Mouse (Mus musculus): ENCODE measurements at regions not wholly inside any gene's neighbourhood (a gene's known extent, or its start where the extent isn't known, plus 50 kb on each side); places are given as distances from the start of the nearest gene placed in this dataset.
A peak's percentile ranks its signal among the peaks of the same experiment; 100 is the strongest.

DNA sequence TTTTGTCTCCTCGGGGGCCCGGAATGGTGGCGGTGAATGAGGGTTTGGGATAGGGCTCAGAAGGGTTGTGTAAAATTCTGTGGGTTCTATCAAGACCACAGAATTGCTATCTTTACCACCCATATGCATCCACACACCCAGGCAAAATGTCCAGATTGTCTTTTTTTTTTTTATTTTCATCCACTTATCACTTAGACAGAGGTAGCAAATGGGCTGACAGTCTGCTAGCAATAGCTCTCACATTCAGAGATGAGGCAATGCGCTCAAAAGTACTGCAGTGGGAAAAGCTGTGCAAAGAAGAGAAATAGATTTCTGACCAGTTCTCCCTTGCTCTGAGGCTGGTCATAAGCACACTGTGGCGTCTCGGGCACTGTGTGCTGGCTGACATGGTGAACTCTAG lies 154.5 kb downstream of the Dad1 start:
- no peak overlapping the region for H3K27ac ChIP-seq (ENCODE audit: control insufficient read depth, insufficient read depth, low read depth, low read length)
- no peak overlapping the region for H3K4me3 ChIP-seq (ENCODE audit: control insufficient read depth, low read depth, low read length)
- no peaks in the 10 kb centered on the region for H3K4me1 ChIP-seq (ENCODE audit: control insufficient read depth, insufficient read depth, low read length)
- no peaks in the 10 kb centered on the region for H3K27me3 ChIP-seq (ENCODE audit: control insufficient read depth, insufficient read depth, low read length)
- H3K36me3 ChIP-seq (ENCODE audit: control insufficient read depth, insufficient read depth, low read length), result no peaks in the 10 kb centered on the region
- no peak for TF ChIP-seq CTCF (IDR thresholded peaks at IDR 0.05; ENCODE audit: control insufficient read depth, insufficient read depth, insufficient replicate concordance, low read depth, low read length)

DNA sequence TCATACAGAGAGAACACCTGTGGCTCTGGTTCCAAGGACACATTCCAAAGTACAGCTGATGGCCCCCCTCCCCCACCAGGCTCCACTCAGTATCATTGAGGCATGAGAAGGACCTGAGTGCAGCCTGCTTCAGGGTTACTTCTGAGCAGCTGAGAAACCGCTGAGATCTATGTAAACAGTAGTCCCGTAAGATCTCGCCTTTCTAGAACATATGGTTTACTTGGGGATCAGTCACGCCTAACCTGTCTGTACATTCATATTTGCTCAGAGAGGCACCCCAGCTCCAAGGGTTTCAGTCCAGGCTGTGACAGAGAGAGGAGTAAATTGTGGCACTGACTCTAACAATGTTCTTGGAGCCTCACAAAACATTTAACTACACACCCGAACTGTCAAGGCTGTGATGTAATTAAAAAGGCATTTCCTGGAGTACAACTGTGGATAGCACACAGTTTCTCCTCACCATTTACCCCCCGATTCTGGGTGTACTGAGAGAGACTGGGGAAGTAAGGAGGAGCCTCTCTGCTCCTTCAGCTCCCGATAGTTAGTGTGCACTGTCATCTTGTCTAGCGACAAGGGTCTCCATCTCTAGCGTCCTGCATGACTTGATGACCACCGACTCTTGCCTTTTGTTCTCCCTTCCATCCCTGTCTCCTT lies 155.7 kb downstream of the Dad1 start:
- Histone ChIP-seq H3K27me3 (ENCODE audit: control insufficient read depth, insufficient read depth, low read length) (no peaks in the 10 kb centered on the region), H3K4me3 (ENCODE audit: control insufficient read depth, low read depth, low read length) (no peak overlapping the region), H3K4me1 (ENCODE audit: control insufficient read depth, insufficient read depth, low read length) (no peaks in the 10 kb centered on the region), H3K36me3 (ENCODE audit: control insufficient read depth, insufficient read depth, low read length) (no peaks in the 10 kb centered on the region), H3K27ac (ENCODE audit: control insufficient read depth, insufficient read depth, low read depth, low read length) (no peak overlapping the region)
- TF ChIP-seq POLR2A (IDR thresholded peaks at IDR 0.05; ENCODE audit: control insufficient read depth, low read depth, low read length), result no peak
- TF ChIP-seq CTCF (IDR thresholded peaks at IDR 0.05; ENCODE audit: control insufficient read depth, insufficient read depth, insufficient replicate concordance, low read depth, low read length), result no peak

DNA sequence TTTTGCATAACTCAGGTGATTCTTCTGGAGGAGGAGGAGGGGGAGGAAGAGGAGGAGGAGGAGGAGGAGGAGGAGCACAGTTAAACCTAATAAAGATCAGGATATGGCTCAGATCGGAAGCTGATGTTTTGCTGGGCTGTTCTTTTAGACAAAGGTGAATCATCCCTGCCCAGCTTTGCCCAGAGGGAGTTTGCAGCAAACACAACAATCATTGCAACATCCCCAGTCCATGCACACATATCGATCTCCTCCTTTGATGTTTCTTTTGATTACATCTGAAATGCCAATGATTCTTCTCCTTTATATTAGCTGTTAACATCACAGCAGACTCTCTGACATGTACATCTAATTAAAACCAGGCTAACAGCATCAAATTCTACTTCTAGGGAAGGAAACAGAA lies 156.9 kb downstream of the Dad1 start:
- H3K4me1 ChIP-seq (ENCODE audit: control insufficient read depth, insufficient read depth, low read length), result peaks cover 2% of the 10 kb centered on the region; the same call in 1 of the 2 replicates
- H3K4me3 ChIP-seq (ENCODE audit: control insufficient read depth, low read depth, low read length), result no peak overlapping the region
- TF ChIP-seq POLR2A (IDR thresholded peaks at IDR 0.05; ENCODE audit: control insufficient read depth, low read depth, low read length) (no peak), CTCF (IDR thresholded peaks at IDR 0.05; ENCODE audit: control insufficient read depth, insufficient read depth, insufficient replicate concordance, low read depth, low read length) (no peak)
- H3K36me3 ChIP-seq (ENCODE audit: control insufficient read depth, insufficient read depth, low read length), result no peaks in the 10 kb centered on the region
- no peaks in the 10 kb centered on the region for H3K27me3 ChIP-seq (ENCODE audit: control insufficient read depth, insufficient read depth, low read length)
- H3K27ac ChIP-seq (ENCODE audit: control insufficient read depth, insufficient read depth, low read depth, low read length), result no peak overlapping the region

DNA sequence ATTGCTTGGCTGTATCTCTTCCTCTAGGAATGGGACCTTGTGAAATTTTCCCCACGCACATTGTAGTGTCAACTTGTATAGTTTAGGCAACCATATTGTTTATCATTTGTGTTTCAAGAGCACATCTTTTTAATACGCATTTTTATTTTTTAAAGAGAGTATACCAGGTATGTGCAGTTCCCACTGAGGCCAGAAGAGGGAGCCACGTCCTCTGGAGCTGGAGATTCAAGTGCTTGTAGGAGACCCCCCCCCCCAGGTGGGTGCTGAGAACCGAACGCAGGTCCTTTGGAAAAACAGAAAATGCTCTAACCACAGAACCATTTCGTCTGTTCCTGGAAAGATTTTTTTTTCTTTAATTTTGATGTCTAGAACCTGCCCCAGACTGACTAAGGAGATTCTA lies 161.5 kb downstream of the Dad1 start:
- Histone ChIP-seq H3K36me3 (ENCODE audit: control insufficient read depth, insufficient read depth, low read length) (no peaks in the 10 kb centered on the region), H3K27ac (ENCODE audit: control insufficient read depth, insufficient read depth, low read depth, low read length) (no peak overlapping the region), H3K27me3 (ENCODE audit: control insufficient read depth, insufficient read depth, low read length) (no peaks in the 10 kb centered on the region), H3K4me3 (ENCODE audit: control insufficient read depth, low read depth, low read length) (no peak overlapping the region), H3K4me1 (ENCODE audit: control insufficient read depth, insufficient read depth, low read length) (peaks cover 2% of the 10 kb centered on the region; the same call in 1 of the 2 replicates)
- TF ChIP-seq POLR2A (IDR thresholded peaks at IDR 0.05; ENCODE audit: control insufficient read depth, low read depth, low read length) (no peak), CTCF (IDR thresholded peaks at IDR 0.05; ENCODE audit: control insufficient read depth, insufficient read depth, insufficient replicate concordance, low read depth, low read length) (peak; percentile 44; the same call in 1 of the 2 replicates)

GRCm38 (mm10) chr14:54086660-54087059 lies 167.2 kb downstream of the Dad1 start:
- peaks cover 7% of the 10 kb centered on the region for H3K4me1 ChIP-seq (ENCODE audit: control insufficient read depth, insufficient read depth, low read length)
- H3K4me3 ChIP-seq (ENCODE audit: control insufficient read depth, low read depth, low read length), result no peak overlapping the region
- H3K27me3 ChIP-seq (ENCODE audit: control insufficient read depth, insufficient read depth, low read length), result no peaks in the 10 kb centered on the region
- no peak overlapping the region for H3K27ac ChIP-seq (ENCODE audit: control insufficient read depth, insufficient read depth, low read depth, low read length)
- no peaks in the 10 kb centered on the region for H3K36me3 ChIP-seq (ENCODE audit: control insufficient read depth, insufficient read depth, low read length)
- TF ChIP-seq POLR2A (IDR thresholded peaks at IDR 0.05; ENCODE audit: control insufficient read depth, low read depth, low read length) (no peak), CTCF (IDR thresholded peaks at IDR 0.05; ENCODE audit: control insufficient read depth, insufficient read depth, insufficient replicate concordance, low read depth, low read length) (no peak)

- no peak overlapping the region for H3K27ac ChIP-seq (ENCODE audit: control insufficient read depth, insufficient read depth, low read depth, low read length)
- H3K27me3 ChIP-seq (ENCODE audit: control insufficient read depth, insufficient read depth, low read length), result no peaks in the 10 kb centered on the region
- no peak overlapping the region for H3K4me3 ChIP-seq (ENCODE audit: control insufficient read depth, low read depth, low read length)
- TF ChIP-seq POLR2A (IDR thresholded peaks at IDR 0.05; ENCODE audit: control insufficient read depth, low read depth, low read length) (no peak), CTCF (IDR thresholded peaks at IDR 0.05; ENCODE audit: control insufficient read depth, insufficient read depth, insufficient replicate concordance, low read depth, low read length) (no peak)
- no peaks in the 10 kb centered on the region for H3K36me3 ChIP-seq (ENCODE audit: control insufficient read depth, insufficient read depth, low read length)
- no peaks in the 10 kb centered on the region for H3K4me1 ChIP-seq (ENCODE audit: control insufficient read depth, insufficient read depth, low read length)
These were observed 179.2 kb downstream of the Dad1 start for GRCm38 (mm10) chr14:54074659-54075058.

DNA sequence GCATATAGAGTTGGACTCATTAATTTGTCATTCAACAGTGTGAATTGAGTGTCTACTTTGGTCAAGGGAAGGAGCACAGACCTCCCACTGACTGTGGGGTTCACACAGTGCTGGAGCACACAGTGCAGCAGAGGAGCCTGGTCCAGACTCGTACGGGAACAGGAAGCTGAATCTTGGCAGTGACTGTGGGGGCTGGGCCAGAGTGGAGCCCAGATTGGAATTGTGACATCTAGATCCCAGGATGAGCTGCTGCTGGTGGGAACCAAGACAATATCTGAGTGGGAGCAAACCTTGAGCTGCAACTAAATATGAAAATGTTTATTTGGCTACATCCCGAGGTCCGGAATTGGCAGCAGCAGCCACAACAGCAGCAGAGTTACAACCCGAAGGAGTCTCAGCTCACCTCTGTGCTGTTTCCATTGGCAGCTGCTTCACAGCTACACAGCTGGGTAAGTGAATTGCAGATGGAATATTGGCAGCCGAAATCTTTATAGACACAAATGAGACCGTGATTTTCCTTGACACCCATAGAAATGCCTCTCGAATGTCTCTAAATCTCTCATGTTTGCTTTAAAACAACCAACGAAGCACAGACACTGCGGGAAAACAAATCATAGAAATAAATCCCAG lies 181.5 kb downstream of the Dad1 start:
- no peaks in the 10 kb centered on the region for H3K4me1 ChIP-seq (ENCODE audit: control insufficient read depth, insufficient read depth, low read length)
- no peak overlapping the region for H3K27ac ChIP-seq (ENCODE audit: control insufficient read depth, insufficient read depth, low read depth, low read length)
- H3K36me3 ChIP-seq (ENCODE audit: control insufficient read depth, insufficient read depth, low read length), result no peaks in the 10 kb centered on the region
- no peak for TF ChIP-seq CTCF (IDR thresholded peaks at IDR 0.05; ENCODE audit: control insufficient read depth, insufficient read depth, insufficient replicate concordance, low read depth, low read length)
- no peak for TF ChIP-seq POLR2A (IDR thresholded peaks at IDR 0.05; ENCODE audit: control insufficient read depth, low read depth, low read length)
- H3K27me3 ChIP-seq (ENCODE audit: control insufficient read depth, insufficient read depth, low read length), result no peaks in the 10 kb centered on the region
- no peak overlapping the region for H3K4me3 ChIP-seq (ENCODE audit: control insufficient read depth, low read depth, low read length)

All from testis, adult 2 months (tissue).